Mouse (Mus musculus): ENCODE measurements around the gene Fyb2.

GRCm38 (mm10) chr4:104988709-104989108 lies 75.5 kb downstream of the Fyb2 start:
- TF ChIP-seq TAL1 (IDR thresholded peaks at IDR 0.05; ENCODE audit: low read length), result no peak
- no peak for TF ChIP-seq GATA1 (IDR thresholded peaks at IDR 0.05; ENCODE audit: low read length)
